Mouse (Mus musculus): Measurements from ENCODE around the gene Chrd.

Chrd gene

GRCm38 (mm10) chr16:20710810-20711209 lies 22.1 kb upstream of the Chrd start:
- no peak for DNase-seq (ENCODE audit: low spot score in 2 of 2)

GRCm38 (mm10) chr16:20712190-20712589 lies 20.7 kb upstream of the Chrd start:
- no peak for DNase-seq (ENCODE audit: low spot score in 2 of 2)

- no peak for DNase-seq (ENCODE audit: low spot score in 2 of 2)
Observed at GRCm38 (mm10) chr16:20712889-20713288, 20.0 kb upstream of the Chrd start.

GRCm38 (mm10) chr16:20714307-20715080 lies 18.4 kb upstream of the Chrd start:
- no peak for DNase-seq (ENCODE audit: low spot score in 2 of 2)

DNA sequence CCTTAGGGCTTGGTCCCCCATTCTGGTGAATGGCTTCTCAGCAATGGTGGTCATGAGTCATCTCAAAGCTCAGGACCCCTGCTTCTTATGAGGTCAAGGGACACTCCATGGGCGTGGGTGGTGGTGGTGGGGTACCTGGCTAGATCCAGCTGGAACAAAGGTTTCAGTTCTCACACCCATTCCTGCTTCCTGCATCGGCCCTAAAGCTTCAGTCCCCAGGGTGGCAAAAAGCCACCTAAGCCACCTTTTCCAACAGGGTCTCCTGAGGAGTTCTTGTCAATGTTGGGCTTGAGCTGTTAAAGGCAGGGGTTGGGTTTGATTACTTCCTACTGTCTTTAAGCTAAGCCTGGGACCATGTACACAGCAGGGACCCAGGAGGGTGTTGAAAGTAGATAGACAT lies 17.8 kb upstream of the Chrd start:
- no peak for DNase-seq (ENCODE audit: low spot score in 2 of 2)

DNA sequence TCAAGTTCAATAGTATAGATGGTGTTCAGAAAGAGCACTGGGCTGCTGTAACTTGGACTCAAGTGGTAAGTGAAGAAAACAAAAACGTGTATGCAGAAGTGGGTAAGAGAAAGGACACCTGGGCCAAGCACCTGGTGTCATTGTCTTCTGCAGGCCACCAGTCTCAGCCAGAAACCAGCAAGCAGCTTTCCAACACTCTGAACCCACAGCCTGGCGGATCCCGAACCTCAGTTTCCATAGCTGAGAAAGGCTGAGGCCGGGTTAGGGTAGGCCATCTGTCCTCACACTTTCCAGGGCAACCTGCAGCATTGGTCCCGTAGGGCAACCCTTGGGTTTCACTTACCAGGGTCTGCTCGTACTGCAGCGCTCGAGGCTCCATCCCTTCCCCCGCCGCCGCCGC lies 17.4 kb upstream of the Chrd start:
- DNase-seq (ENCODE audit: low spot score in 2 of 2), result no peak

DNA sequence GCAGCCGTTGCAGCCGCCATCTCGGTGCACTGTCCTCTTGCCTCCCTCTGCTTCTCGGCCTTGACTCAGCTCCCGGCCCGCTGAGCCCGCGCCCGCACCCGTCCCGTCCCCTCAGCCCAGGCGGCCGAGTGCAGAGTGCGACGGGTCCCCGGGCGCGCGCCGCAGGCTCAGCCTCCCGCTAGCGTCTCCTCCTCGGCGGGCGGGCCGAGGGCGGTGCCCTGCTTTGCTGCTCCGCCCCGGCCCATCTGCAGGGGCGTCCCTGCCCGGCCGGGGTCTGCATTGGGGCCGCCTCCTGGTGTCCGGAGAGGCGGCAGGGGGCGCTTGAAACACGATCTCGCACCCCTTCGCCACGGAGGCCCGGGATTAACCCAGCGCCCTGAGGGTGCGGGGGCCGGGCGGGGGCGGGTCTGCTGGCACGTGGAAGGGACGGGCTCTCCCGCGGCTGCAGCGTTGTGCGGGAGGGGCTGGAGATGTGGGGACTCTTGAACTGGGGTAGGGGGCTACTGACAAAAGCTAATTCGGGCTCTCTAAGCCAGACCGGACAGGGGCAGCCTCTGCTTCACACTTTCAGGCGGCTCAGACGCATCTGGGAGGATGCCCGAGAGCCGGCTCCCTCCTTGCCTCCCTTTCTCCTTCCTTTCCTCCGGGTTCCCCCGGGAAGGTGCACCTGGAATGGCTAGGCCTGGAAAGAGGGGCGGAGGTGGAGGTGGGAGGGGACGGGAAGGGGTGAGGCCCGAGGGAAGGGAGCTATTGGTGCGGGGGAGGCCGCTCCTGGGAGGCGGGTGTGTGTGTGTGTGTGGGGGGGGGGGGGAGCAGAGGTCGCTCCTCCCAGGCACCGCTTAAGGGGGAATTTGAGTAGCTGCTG lies 16.7 kb upstream of the Chrd start:
- DNase-seq (ENCODE audit: low spot score in 2 of 2), result peak; percentile 80 to 82

DNA sequence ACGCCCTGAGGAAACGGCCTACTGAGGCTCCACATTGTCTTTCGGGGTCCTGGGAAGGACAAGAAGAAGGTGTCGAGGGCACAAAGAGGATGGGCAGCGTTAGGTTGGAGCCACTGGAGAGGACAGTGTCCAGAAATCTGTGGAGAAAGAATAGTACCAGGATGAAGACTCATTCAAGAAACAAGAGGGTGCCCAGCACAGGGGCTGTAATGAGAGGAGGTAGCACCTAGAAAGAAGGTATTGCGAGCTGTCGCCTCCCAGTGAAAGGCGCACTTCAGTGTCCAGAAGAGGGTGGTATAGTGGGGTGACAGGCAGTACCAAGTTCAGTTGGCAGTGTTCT lies 16.1 kb upstream of the Chrd start:
- DNase-seq (ENCODE audit: low spot score in 2 of 2), result no peak

DNA sequence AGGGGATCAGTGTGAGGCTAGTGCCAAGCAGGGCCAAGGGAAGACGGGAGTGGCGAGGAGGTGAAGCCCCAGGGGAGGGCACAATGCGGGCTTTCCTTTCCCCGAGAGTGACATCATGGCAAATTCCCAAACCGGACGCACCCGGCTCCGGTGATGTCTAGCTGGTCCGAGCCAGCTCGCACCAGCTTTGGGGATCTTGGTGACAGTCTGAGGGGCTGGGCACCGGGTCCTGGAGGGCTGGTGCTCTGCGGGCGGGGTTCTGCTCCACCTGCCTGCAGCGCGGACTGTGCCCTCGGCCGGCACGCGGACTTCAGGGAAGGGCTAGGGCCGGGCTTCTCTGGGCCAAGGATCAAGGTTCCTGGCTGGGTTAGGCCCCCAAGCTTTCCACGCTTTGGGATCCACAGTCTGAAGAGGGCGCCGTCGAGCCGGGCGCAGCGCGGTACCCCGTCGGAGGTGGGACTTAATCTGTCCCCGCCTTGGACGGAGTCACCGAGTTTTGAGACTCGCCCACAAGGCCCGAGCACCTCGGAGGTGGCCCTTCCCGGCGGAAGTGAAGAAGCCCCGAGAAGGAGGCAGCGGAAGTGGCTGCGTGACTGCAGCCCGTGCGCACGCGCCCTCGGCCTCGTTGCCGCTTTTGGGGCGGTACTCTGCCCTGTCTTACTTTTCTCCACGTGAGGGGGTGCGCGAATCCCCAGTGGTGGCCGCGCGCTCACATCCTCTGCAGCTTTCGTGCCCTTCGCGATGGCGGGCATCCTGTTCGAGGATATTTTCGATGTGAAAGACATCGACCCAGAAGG lies 15.5 kb upstream of the Chrd start, which contains the start of the genes Polr2h and Clcn2:
Gene Polr2h (plus strand): TSS at position 485 of the 797 bp plus-strand sequence.
Gene Clcn2 (minus strand): TSS at position 566 of the 797 bp plus-strand sequence.
- peak; percentile 98 for DNase-seq (ENCODE audit: low spot score in 2 of 2)

DNA sequence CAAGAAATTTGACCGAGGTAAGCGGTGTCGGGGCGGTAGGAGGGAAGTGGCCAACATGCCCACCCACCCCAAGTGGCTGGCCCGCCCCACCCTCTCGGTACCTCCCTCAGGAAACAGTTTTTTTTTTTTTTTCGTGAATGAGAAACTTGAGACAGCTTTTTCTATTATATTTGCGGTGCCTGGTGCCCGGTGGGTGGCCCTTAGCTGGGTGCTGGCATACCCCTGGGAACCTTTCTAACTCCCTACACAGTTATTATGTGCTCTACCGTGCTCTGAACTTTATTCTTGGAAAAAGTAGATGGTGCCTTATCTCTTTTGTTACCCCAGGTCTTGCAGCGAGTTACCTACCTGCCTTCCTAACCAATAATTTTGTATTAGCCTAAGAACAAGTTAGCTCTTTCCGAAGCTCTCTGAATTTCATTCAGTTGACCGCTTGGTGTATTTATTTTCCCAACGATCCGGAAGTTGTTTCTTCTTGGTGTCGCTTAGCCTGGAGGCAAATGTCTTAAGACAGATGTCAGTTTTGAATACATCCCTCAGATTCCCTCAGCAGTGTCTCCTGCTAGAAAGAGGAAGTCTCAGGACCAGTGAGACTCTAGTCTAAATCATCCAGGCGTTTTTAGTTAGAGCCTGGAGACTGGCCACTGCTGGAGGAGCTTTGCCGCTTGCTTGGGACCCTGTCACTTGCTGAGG lies 14.8 kb upstream of the Chrd start:
- DNase-seq (ENCODE audit: low spot score in 2 of 2), result no peak

- no peak for DNase-seq (ENCODE audit: low spot score in 2 of 2)
Observed at GRCm38 (mm10) chr16:20721808-20722207, 11.1 kb upstream of the Chrd start.

DNA sequence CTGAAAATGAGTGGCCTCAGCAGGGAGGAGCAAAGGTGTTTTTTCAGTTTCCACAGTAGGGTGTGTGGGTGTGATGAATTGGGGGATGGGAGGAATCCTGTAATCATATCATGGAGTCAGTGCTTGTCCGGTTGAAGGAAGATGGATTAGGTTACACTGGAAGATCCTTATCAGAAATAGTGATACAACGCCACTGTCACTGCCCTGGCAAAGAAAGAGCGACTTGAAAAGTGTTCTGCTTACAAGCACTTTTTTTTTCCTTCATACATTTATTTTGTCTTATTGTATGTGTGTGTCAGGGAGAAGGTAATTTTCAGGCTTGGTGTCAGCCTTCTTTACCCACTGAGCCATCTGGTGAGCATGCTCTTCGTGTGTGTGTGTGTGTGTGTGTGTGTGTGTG lies 10.2 kb upstream of the Chrd start:
- no peak for DNase-seq (ENCODE audit: low spot score in 2 of 2)

GRCm38 (mm10) chr16:20723247-20723646 lies 9.7 kb upstream of the Chrd start:
- DNase-seq (ENCODE audit: low spot score in 2 of 2), result no peak

- peak in 1 of 2 experiments; percentile 57 for DNase-seq (ENCODE audit: low spot score in 2 of 2)
Observed at GRCm38 (mm10) chr16:20724338-20724748, 8.6 kb upstream of the Chrd start.

DNA sequence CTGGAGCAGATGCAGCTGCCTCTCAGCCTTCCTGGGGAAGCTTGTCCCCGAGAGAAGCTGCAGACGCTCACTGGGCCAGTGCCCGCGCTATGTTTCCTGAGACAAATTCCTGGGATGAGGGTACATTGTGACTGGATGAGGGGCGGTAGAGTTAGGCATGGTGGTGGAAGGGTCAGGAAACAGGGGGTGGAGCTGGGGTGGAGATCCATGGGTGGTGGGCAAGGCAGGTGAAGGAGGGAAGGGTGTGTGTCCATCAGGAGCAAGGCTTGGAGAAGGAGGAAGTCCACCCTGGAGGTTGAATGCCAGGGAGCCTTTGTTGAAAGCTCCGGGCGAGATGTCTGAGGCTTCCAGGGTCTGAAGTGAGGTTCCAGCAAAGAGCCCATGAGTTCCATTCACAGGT lies 7.6 kb upstream of the Chrd start:
- DNase-seq (ENCODE audit: low spot score in 2 of 2), result no peak

DNA sequence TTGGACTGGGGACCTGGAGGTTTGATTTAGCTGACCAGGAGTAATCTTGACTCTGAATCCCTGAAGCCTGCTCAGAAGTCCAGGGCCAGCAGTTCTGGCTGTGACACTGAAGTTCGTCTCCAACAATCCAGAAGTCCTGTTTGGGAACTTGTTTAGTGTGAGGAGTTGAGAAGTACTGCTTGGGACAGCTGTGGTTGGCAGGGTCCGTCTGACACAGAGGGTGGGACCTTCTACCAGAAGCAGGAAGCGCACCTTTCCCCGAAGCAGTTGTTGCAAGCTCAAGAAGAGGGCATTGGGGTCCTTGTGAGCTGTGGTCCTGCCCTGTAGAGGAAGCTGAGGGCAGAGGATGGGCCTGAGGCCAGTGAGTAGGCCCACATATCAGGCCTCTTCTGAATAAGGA lies 7.2 kb upstream of the Chrd start:
- no peak for DNase-seq (ENCODE audit: low spot score in 2 of 2)

DNA sequence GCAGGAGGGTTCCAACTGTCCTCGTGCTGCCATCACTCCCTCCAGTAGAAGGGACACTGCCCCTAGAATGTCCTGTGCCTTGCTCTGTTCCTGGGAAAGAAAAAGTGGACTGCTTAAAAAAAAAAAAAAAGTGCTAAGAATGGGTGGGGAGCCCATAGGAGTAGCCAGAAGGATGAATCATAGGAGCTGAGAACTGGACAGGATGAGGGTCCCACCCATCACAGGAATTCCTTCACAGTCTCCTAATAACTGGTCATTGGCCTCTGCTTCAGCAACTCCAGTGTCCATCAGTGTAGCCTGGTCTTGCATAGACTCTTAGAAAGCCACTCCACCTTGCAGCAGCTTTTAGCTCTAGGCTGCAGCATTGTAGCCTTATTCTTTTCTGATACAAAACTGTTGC lies 6.5 kb upstream of the Chrd start:
- peak in 1 of 2 experiments; percentile 59 for DNase-seq (ENCODE audit: low spot score in 2 of 2)

DNA sequence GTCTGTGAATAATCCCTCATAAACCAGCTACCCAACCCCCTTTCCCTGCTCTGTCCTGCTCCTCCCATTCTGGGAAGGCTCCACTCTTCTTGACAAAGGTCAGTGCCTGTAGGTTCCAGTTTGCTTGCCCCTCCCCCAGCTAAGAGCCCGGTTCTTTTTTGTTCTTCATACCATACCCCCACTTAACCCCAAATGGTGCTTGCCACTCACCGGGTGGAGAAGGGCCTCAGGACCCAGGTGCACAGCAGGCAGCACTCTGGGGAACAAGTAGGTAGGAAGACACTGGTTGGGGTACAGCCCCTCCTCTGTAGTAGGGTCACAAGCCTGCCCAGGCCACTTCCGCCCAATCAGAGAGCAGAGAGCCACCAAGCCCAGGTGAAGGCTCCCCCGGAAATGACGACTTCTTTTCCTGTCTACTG lies 2.6 kb upstream of the Chrd start:
- no peak for DNase-seq (ENCODE audit: low spot score in 2 of 2)

DNA sequence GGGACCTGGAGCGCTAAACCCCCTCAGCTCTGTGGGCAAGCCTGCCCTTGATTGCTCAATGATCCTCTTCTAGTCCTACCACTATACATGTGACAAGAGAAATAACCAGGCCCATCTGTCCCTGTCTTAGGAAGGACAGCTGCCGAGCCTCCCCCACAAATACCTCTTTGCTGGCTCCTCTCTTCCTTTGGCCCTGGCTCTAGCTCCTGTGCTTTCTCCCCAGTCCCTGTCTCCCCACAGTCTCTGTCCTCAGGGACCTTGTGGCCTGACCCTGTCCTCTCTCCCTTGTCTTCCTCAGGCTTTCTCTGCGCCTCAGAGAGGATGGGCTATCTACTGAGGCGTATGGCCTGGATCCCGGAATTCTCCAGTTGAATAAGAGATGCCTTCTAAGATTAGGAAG lies 1.2 kb upstream of the Chrd start:
- DNase-seq (ENCODE audit: low spot score in 2 of 2), result no peak

DNA sequence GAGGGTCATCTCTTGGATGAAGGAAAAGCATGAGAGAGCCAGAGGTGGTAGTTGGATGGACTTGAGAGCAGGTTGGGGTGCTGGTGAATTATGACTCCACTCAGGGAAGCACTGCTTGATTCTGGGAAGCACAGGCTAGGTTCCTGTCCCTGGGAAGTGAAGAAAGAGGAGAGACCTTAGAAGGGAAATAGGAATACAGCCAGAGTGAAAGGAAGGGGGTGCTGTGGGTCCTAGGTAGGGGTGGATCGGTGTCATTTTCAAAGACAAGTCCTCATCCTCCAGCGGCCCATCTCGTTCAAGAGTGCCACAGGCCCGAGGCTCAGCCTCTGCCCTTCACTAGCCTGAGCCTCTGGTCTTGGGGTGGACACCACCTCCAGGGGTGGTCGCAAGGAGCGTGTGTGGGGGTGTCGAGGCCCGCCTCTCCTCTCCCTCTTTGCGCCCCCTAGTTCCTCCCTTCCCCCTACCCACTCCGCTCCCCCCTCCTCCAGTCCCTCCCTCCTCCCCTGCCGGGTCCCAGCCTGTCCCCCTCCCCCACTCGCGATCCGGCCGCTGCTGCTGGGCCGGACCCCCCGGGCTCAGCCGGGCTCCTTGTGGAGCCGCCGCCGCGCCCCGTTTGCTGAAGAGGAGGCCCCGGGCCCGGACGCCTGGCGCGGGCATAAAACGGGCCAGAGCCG lies 539 bp upstream of the Chrd start:
- no peak for DNase-seq (ENCODE audit: low spot score in 2 of 2)
